Mouse (Mus musculus) thymus, postnatal 0 days (tissue): Measurements from ENCODE around the gene Gpr137. TPM values are rescaled to one million over a fixed set of nuclear protein-coding genes. Genes with fewer than 3 reads are reported as not detected.
A peak's percentile ranks its signal among the peaks of the same experiment; 100 is the strongest.

Experiments used
- DNase-seq: peaks from one replicate; pipeline ENCODE4 v3.0.0-alpha.2; 2015; ENCODE audit warnings: low spot score
- polyA plus RNA-seq: library from polyadenylated mRNA; unstranded; fragments of >200 nt; fragmentation: Nextera tagmentation; extraction: Ambion mirVana; gene quantifications from 2 replicates; pipeline ENCODE4 v1.2.1, GENCODE M21; 2015

Gpr137 gene
- polyA plus RNA-seq, 1 experiment from 2014 or later, result 12.3 TPM

DNA sequence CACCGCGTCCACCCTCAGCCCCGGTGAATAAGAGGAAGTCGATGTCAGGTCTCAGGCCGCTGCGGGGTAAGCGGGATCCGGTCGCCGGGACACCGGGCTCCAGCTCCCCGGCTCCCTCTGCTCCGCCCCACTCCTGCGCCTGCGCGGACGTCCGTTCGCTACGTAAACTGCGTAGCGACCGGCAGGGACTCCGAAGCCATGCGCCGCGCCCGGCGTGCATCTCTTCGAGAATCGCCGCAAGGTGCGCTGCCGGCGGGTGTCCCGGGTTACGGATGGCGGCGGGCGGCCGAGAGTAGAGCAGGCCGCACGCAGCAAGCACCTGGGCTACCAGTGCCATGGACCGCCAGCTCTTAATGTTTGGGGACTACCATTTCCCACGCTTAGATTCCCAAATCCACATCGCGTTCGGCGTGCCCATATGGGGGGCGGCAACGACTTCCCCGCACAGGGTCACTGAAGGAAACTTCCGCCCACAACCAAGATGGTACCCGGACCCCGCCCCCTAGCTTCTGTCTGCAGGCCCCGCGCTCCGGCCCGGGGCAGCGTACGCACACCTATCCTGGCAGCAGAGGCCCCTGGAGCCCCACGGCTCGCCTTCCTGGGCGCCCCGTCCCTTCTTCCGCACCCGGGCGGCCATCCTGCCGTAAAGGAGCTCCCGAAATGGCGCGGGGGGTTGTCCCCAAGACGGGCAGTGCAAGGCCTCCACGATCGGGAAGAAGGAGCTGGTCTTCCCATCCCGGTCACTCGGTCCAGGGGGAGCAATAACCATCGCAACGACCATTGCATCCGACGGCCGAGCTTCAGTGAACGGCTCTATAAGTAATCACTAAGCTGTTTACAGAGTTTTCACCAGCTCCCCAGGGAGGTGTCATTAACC is 670 bp downstream of the Gpr137 start, which contains the start of gene Bad:
Bad (plus strand) TSS at position 490 of the 877 bp plus-strand sequence.
- DNase-seq, result peak; percentile 94

DNA sequence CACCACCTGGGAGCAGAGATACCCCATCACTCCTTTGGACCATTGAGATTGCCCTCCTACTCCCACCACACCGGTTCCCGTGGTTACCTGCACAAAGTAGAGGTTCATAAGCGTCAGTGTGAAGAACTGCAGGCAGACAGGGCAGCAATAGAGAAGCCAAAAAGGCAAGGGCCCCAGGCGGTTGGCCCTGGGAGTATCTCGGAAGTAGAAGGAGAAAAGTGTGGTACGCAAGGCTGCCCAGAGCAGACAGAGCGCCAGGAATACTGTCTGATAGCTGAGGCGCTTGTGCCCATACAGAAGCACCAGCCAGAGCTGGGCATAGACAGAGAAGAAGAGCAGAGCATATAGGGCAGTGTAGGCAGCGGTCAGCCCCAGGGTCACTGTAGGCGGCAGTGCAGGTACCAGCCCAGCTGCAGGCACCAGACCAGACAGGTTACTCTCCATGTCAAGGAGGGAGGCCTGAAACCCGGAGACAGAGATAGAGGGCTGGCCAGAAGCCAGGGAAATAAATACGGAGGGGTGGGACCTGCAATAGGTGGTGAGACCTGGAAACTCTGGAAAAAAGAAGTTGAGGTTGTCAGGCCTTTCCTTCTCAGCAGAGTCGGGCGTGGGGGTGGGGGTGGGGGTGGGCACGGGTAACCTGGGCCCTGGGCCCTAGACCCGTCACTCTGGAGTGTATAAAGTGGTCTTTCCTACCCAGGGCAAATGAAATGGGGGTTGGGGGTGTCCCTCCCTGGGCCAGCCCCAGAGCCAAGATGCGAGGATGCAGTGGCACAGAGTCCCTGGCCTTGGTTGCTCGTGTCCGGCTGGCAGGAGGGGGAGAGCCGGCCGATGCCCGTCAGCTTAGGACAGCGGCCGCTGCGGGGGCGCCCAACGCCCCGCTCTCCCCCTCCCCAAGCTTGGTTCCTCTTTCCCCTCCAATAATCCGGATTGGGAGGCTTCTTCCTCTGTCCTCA is 1.6 kb downstream of the Gpr137 start:
- DNase-seq, result no peak

DNA sequence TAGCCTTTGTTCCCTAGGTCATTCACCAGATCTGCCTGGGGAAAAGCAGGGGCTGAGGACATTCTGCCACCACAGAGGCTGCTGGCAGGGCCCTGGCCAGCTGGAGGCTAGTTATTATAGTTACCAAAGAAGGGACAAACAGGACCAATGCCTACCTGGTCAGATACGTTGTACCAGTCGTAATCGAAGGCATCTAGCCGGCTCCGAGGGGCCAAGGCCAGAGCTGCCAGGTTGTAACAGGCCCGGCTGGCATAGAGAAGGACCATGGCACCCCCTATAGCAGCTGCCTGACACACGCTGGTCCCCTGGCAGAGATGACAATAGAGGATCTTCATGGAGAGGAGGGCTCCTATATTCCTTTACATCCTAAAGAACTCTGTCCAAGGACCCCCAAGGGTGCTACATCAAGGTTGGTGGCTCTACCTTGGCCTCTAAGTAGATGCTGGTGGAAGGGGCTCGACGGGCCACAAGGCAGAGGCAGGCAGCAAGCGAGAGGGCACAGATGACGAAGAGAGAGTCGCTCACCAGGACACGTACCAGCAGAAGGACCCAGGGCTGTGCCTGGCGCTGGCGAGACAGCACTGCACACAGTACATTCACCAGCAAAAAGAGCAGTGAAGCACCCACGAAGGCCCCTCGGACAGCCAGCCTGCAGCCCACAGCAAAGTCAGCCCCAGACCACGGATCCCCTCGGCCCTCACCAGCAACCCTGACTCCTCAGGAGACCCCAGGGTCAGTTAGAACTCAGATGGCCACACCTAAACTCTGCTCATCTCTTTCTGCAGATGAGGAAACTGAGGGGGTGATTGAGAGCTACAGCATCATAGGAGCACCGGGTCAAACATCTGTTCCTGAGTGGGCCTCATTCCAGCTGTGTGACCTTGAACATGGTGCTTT is 2.9 kb downstream of the Gpr137 start:
- DNase-seq, result no peak

DNA sequence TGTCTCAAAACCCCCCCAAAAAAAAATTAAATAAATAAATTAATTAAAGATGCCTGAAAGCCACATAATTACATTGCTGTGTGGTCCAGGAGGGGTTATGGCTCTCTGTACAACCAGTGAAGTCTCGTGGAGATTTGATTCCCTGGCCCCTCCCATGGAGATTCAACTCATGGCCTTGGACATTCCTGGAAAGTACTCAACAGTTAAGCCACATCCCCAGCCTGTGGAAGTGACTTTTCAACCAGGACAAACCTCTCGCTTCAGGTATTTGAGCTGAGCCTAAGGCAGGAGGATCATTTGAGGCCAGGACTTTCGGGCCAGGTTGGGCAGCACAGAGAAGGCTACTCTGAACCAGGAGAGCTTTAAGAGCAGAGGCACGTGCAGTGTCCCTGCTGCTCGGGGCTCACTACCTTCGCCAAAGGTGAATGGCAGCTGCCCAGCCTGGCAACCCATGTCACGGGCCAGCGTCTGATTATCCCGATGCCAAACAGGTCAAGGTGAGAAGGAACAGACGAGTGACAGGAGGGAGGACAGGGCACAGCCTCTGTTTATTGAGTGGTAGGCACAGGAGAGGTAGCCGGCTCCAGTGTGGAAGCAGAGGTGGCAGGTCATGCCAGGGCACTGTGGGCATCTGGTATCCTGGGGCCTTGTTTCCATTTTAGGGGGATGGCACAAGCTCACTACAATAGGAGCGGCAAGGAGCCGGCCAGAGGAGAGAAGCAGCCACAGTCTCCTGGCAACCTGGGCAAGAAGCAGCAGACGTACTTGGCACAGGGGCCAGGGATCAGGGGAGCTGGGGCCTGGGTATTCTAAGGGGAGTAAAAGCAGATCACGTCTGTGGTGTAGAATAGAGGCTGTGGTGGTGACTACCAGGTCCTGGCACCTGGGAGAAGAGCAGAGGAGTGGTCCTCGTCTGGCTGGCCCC is 4.5 kb downstream of the Gpr137 start:
- no peak for DNase-seq

DNA sequence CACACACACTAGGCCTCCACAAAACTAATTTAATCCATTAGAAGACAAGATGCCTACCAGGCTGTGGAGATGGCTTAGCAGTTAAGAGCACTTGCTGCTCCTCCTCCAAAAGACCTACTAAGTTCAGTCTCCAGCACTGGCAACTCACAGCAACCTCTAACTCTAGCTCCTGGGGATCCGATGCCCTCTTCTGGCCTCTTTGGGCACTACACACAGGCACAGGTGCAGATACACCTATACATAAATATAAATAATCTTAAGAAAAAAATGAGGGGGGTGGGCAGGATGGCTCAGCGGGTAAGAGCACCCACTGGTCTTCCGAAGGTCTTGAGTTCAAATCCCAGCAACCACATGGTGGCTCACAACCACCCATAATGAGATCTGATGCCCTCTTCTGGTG is 6.0 kb downstream of the Gpr137 start:
- peak; percentile 52 for DNase-seq

DNA sequence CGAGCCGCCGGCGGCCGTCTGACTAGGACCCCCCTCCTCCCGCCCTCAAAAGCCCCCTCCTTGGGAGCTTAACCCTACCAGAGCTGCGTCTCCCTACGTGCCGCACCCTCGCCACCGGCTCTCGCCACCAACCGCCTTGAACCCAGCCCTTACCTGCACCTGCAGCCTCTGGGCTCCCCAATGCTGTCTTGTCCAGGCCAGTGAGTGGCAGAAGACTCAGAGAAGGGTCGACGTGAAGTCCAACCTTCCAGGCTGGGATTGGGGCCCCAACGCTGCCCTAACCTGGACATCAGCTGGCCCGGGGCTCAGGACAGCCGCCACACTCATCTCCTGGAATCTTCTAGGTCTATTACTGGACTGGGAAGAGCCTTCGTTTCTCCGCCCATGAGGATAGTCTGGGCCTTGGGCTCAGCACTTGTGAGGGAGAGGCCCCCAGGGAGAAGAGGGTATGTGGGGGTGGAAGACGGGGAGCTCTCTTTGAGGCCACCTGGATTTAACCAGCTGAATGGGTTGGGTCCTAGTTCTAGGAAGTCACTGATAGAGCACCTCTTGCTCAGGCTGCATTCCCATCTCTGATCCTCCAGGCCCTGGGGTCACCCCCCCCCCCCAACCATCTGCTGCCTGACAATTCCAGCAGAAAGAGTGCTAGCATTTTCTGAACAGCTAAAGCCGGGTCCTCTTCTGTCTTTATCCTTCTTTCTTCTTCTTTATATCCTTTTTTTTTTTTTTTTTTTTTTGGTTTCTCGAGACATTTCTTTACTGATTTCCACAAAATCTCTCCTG is 7.9 kb downstream of the Gpr137 start, which contains the start of gene Kcnk4:
Kcnk4 (minus strand) TSS at position 321 of the 783 bp plus-strand sequence.
- no peak for DNase-seq

DNA sequence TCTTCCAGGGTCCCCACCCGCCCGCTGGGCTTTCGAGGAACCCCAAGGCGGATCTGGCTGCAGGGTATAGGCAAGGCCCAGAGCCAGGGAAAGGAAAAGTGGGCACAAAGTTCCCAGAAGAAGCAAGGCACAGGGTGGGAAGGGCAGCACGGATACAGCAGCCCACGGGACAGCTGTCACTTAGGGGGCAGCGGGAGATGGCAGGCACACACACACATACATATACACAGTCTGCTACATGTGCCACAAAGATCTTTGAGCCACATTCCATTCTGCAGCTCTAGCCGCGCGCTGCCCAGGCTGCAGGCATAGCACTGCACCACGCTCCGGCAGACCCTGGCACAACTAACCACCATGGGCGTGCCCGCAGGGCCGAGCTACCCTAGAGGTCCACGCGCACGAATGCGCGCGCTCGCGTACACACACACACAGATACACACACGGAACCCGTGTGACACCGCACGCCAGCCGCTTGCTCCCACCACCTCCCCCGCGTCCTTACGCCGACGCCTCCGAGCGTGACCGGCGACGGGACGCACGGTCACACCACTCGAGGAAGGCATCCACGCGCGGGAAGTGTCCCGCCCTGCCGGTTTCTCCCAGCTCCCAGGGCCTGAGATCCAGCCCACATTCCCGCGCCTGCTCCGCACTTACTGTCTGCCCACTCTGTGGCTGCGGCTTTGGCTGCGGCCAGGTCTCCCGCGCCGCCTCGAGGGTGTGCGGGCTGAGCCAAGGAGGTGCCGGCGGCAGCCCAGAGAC is 8.7 kb downstream of the Gpr137 start:
- DNase-seq, result no peak

DNA sequence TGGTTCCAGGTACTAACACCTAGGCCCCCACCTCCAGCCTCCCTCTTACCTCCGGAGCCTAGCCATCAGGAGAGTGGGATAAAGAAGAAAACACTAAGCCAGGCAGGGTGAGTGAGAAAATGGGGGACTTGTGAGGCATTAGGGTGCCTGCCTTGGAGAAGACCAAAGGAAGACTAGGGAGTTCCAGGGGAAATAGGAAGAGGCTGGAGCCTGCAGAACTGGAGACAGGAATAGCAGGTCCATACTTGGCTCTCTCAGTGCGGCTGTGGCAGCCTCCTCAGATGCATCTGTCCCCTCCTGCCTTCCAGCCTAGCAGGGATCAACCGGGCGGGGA is 9.2 kb downstream of the Gpr137 start:
- no peak for DNase-seq

DNA sequence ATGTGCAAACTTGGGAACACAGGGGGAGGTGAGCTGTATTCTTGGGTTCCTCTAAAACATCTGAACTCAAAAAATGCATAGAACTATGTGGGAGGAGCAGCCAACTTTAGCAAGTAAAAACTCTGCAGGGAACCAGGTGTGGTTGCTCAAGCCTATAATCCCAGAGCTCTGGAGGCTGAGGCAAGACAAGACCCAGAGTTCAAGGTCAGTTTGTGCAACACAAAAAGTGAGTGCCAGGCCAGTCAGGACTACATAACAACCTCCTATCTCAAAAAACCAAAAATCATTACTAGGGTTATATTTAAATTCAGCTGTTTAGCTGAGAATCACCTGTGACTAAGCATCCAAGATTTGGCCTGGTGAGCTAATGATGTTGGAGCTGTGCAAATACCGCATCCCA is 10.3 kb downstream of the Gpr137 start:
- no peak for DNase-seq

DNA sequence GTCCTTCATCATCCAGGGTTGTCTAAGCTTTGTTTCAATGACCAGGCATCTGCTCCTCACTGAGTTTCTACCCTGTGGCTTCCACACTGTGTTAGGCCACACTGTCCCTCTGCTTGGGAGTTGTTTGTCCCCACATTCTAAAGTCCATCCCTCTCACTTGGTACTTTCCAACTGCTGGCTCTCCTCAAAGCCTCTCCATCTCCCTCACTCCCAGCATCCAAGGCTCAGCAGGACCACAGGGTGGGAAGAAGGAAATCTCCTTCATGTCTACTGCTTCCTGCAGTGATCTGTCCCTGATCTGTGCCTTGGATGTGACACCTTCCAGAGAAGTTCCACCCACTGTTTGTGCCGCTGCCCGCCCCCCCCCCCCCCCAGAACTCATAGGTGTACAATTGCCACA is 11.3 kb downstream of the Gpr137 start:
- no peak for DNase-seq

DNA sequence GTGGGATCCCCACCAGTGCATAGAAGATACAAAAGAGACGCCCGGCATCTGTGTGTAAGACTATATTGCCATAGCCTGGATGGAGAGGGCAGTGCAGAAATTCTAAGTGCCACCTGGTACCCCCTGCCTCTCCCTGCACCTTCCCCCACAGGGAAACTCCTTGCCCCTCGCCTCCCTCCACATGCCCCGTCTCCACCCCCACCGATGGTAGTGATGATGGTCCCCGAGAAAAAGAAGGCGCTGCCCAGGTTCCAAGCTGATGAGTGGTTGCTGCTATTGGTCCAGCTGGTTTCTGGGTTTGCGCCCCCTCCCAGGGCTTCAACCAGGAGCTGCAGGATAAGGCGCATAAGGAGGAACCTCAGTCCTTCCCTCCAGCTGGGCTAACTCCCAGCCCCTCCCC is 14.2 kb downstream of the Gpr137 start:
- no peak for DNase-seq

DNA sequence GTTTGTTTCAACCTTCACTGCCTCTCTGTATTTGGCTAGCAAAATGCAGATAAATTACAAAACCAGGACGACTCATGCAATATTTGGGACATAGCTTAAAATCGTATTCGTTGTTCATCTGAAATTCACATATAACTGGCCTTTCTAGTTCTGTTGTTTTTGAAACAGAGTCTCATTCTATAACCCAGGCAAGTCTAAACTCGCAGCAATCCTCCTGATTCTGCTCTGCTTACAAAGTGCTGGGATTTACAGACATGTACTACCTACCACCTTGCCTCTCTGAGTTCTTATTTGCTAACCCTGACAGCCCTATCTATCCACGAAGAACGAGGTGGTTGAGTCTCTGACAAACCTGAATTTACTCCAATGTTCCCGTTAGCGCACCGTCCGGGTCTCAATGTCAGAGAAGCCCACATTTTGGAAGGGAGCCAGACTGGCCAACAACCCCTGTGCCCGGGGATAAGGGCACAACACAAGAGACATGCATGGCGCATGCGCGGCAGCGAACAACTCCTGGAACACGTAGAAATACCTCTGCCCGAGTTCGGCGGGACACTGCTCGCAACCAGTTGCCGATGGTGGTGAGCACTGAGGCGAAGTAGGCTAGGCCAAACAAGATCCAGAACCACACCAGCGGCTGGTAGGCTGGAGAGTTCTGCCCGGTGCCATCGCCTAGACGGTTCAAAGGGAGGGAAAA is 15.6 kb downstream of the Gpr137 start:
- peak; percentile 31 for DNase-seq

DNA sequence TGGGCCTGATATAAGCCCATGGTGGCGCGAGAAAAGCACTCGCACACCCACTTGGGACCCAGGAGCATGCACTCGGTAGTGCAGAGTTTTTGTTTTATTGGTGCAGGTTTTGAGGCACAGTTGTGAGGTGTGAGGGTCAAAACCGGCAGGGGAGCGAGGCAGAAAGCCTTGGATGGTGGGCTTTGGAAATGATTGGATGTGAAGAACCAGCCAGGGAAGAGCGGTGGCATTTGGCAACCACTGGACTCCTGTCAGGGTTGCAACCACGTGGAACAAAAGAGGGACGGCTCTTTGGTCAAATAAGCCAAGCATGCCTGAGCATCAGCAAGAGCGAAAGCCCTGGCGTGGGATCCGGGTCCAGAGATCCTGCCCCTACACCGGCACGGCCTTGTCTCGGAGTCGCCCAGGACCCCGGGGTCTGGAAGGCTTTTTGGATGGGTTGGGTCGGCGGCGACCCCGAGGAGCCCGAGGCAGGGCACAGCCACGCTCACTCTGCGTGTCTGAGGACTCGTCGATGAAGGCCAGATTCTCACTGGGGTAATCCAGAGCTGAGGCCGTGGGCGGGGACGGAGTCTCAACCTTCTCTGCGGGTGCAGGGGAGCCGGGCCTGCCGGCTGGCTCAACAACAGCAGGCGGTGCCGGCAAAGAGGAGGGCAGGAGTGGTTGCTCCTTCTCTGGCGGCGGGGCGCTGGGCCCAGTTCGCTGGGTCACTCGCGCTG is 16.5 kb downstream of the Gpr137 start:
- DNase-seq, result no peak

DNA sequence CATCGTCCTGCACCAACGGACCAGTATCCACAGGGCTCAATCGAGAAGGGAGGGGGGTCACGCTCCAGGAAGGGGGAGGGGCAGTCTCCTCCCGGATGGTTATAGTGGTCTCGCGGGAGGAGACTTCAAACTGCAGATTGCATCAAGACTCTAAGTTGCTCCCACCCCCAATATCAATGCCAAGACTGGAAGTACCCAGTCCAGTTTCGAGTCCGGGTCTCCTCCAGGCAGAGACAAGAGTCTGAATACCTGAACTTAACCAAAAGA is 17.0 kb downstream of the Gpr137 start, which contains the start of gene Catsperz:
Catsperz (minus strand) TSS at position 74 of the 267 bp plus-strand sequence.
- no peak for DNase-seq

DNA sequence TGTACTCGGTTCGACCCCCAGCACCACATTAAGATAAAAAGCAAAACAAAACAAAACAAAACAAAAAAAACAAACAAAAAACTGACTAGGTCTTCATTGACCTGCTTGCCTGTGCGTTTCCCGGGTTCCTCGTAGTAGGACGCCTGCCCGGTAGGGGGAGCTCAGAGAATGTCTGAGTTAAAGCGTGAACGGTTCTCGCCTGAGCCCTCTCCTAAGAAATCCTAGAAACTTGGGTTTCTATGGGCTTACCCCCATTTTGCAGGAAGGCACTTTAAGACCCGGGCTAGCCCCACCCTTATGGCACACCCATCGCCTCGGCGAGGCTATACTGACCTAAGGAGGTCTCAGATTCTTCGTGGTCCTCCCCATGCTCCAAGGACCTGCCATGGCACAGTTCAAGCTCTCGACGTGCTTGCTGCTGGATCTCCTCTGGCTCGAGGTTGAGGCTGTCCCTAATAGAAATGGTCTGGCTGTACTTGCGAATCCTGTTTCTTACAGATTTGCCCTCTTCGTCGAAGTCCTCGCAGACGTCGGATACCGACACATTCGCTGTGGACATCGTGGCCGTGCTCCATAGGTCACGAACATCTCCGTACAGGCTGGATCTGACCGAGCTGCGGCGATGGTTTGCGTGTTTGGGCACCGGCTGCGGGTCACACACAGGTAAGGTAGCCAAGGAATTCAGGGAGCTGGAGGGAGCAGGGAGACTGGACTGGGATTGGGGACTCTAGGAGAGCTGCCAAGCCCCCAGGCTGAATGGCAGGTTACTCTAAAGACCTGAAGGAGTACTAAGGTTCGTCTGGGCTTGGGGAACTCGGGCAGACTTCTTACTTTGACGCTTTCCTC is 17.6 kb downstream of the Gpr137 start:
- DNase-seq, result peak; percentile 79
